Mouse (Mus musculus): Measurements from ENCODE around the gene Cped1.

GRCm38 (mm10) chr6:22199473-22199872 is 213.8 kb downstream of the Cped1 start:
- TF ChIP-seq POLR2A (IDR thresholded peaks at IDR 0.05; ENCODE audit: insufficient read length, low read depth) (no peak), REST (IDR thresholded peaks at IDR 0.05; ENCODE audit: insufficient read depth, insufficient read length) (no peak), POLR2AphosphoS2 (IDR thresholded peaks at IDR 0.05; ENCODE audit: insufficient read length, low read depth) (no peak), E2F4 (IDR thresholded peaks at IDR 0.05; ENCODE audit: insufficient read depth) (no peak), TCF3 (IDR thresholded peaks at IDR 0.05; ENCODE audit: insufficient read length, low read depth) (no peak), SRF (IDR thresholded peaks at IDR 0.05; ENCODE audit: control insufficient read depth, insufficient read length, low read depth) (no peak), MYOD1 (IDR thresholded peaks at IDR 0.05; ENCODE audit: control insufficient read depth in 1 of 3, insufficient read length in 2 of 3, low read depth in 2 of 3) (no peak), USF1 (IDR thresholded peaks at IDR 0.05; ENCODE audit: low read depth) (no peak), CEBPB (IDR thresholded peaks at IDR 0.05; ENCODE audit: insufficient read depth, poor library complexity, severe bottlenecking) (no peak)
